Mouse (Mus musculus) liver, embryonic 14.5 days (tissue): ENCODE measurements at regions not wholly inside any gene's neighbourhood (a gene's known extent, or its start where the extent isn't known, plus 50 kb on each side); places are given as distances from the start of the nearest gene placed in this dataset.

Experiments used
- CTCF ChIP-seq: IDR thresholded peaks from 2 replicates; pipeline ENCODE4 v1.5.1; 2016; ENCODE audit warnings: antibody characterized with exemption, low read depth, control low read depth
- EP300 ChIP-seq: IDR thresholded peaks from 2 replicates; pipeline ENCODE4 v1.6.1; 2016; ENCODE audit warnings: antibody characterized with exemption, low read depth

DNA sequence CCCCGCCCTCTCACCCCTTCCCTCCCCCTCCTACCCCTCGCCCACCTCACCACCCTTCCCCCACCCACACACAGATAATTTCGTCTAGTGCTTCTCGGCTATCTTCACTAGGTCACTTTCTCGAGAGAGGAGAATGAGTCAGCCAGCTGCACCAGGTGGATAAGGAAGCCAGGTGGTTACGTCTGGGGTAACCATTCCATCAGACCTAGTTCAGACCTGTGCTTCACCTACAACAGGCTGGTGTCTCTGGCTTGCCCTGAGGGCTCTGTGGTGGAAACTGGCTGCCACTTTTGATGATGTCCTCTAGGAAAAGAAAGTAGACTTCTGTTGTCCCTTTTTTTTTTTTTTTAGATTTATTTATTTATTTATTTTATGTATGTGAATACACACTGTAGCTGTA lies 151.5 kb upstream of the Arid2 start:
- TF ChIP-seq CTCF (no peak), EP300 (no peak)
